Mouse (Mus musculus) heart, postnatal 0 days (tissue): ENCODE data around the gene Sfmbt1. TPM values are rescaled to one million over a fixed set of nuclear protein-coding genes. Genes with fewer than 3 reads are reported as not detected.

Experiments used
- ATAC-seq: fragments of 200-750 bp; cut with Nextera tagmentation; 2 replicates; pipeline ENCODE4 v1.8.0; 2017; ENCODE audit warnings: low read depth, moderate number of reproducible peaks, moderate library complexity; ENCODE audit not compliant: insufficient read depth
- DNase-seq: peaks from one replicate; pipeline ENCODE4 v3.0.0-alpha.2; 2016; ENCODE audit warnings: low spot score
- H3K27ac ChIP-seq: fragments of 300-500 bp; sonication (generic); 2 replicates; pipeline ENCODE4 v1.5.1; 2014; ENCODE audit warnings: low read depth, mild to moderate bottlenecking
- H3K27me3 ChIP-seq: fragments of 300-500 bp; sonication (generic); 2 replicates; pipeline ENCODE4 v1.6.1; 2014; ENCODE audit warnings: low read length, mixed read lengths; ENCODE audit not compliant: control insufficient read depth, insufficient read depth
- H3K36me3 ChIP-seq: fragments of 300-500 bp; sonication (generic); replicated peaks from 2 replicates; pipeline ENCODE4 v1.6.1; 2014; ENCODE audit warnings: low read length, mixed read lengths; ENCODE audit not compliant: control insufficient read depth, insufficient read depth
- H3K4me1 ChIP-seq: fragments of 300-500 bp; sonication (generic); 2 replicates; pipeline ENCODE4 v1.6.1; 2014; ENCODE audit warnings: antibody characterized with exemption; ENCODE audit not compliant: control insufficient read depth, insufficient read depth
- H3K4me2 ChIP-seq: fragments of 300-500 bp; sonication (generic); 2 replicates; pipeline ENCODE4 v1.6.1; 2014; ENCODE audit warnings: low read depth, mild to moderate bottlenecking, low read length, moderate library complexity
- H3K4me3 ChIP-seq: fragments of 300-500 bp; sonication (generic); 2 replicates; pipeline ENCODE4 v1.5.1; 2014; ENCODE audit warnings: low read depth, low read length
- H3K9ac ChIP-seq: fragments of 300-500 bp; sonication (generic); replicated peaks from 2 replicates; pipeline ENCODE4 v1.6.1; 2014; ENCODE audit warnings: low read depth, low read length, mixed read lengths
- H3K9me3 ChIP-seq: fragments of 300-500 bp; sonication (generic); replicated peaks from 2 replicates; pipeline ENCODE4 v1.6.1; 2016; ENCODE audit warnings: low read length; ENCODE audit not compliant: control insufficient read depth
- CTCF ChIP-seq: IDR thresholded peaks from 2 replicates; pipeline ENCODE4 v1.5.1; 2016; ENCODE audit warnings: antibody characterized with exemption, control low read depth, low read depth
- EP300 ChIP-seq: IDR thresholded peaks from 2 replicates; pipeline ENCODE4 v1.6.1; 2016; ENCODE audit warnings: antibody characterized with exemption, low read depth
- WGBS: fragments of 180-500 bp; shearing (Covaris S2); extraction: QIAGEN DNeasy Blood & Tissue Kit; methylation state at CpG from one replicate; pipeline ENCODE4 v1.1.7; 2014; 5-methylcytosine and 5-hydroxymethylcytosine counted together
- polyA plus RNA-seq: library from polyadenylated mRNA; unstranded; fragments of >200 nt; fragmentation: Nextera tagmentation; extraction: Ambion mirVana; gene quantifications from 2 replicates; pipeline ENCODE4 v1.2.1, GENCODE M21; 2015
- total RNA-seq: library from RNA; depleted of rRNA; stranded (reverse); fragments of >200 nt; gene quantifications from 2 replicates; pipeline ENCODE4 v1.2.3, GENCODE M21; 2014; ENCODE audit warnings: low replicate concordance; rRNA removed

The Sfmbt1 gene
- total RNA-seq (1.8 and 4.2 TPM in 2 replicates), polyA plus RNA-seq (6.6 and 7.6 TPM in 2 replicates)

DNA sequence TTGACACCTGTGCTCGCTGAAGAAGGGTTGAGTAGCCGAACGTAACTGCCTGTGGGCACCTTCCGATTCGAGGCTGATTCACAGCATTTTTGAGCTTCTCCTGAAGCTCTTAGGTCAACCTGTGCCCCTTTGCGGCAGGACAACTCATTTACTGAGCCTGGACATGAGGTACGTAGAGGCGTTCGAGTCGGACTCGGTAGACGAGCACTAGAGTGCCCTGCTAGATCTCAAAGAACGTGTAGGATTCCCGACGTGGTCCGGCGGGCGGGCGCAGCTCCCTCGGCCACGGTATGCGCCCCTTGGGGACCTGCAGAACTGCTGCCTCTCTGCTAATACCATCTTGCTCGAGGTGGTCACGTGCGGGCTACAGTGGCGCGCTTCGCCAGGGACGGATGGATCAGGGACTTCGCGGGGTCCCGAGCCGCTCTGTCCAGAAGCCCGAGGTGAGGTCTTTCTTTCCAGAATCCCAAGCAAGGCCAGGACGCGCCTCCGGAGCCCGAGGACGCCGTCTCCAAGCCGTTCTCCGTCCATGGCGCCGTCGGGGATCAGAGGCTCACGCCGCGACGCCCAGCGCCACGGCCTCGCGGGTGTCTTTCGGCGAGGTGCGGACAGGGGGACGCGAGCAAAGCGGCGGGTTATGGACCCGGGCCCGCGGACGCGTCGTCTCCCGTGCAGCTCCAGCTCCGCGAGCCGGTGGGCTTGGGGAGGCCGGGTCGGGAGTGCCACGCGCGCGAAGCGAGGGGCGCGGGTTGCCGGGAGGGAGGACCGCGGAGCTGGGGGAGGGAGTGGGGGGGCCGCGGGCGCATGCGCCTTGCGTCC lies at the start of gene Sfmbt1:
Gene Sfmbt1 (plus strand): TSS at position 51 of the 819 bp plus-strand sequence.
- peak; percentile 24 for DNase-seq

GRCm38 (mm10) chr14:30666061-30666460 lies 48.6 kb upstream of the Sfmbt1 start:
- Histone ChIP-seq H3K4me1 (no peaks in the 10 kb centered on the region), H3K4me2 (no peak overlapping the region), H3K27ac (no peak overlapping the region), H3K9me3 (no peaks in the 10 kb centered on the region), H3K27me3 (no peaks in the 10 kb centered on the region), H3K4me3 (no peak overlapping the region), H3K36me3 (peaks cover 90% of the 10 kb centered on the region), H3K9ac (no peak overlapping the region)
- no peak for TF ChIP-seq CTCF
- 64% methylated on average over 3 of the region's 3 CpGs for WGBS
- ATAC-seq (no peak), DNase-seq (no peak)

More for the DNA sequence above, at the start of gene Sfmbt1:
- H3K4me3 ChIP-seq: peak within 1 kb of the TSS; percentile 97
- TF ChIP-seq EP300: no peak
- TF ChIP-seq CTCF: no peak
- H3K27me3 ChIP-seq: no peaks in the 10 kb centered on the region
- 2% methylated on average over 83 of the region's 87 CpGs for WGBS
- H3K36me3 ChIP-seq: no peaks in the 10 kb centered on the region
- no peaks in the 10 kb centered on the region for H3K9me3 ChIP-seq
- peak; percentile 43 for ATAC-seq
- peaks cover 5% of the 10 kb centered on the region; the same call in 1 of the 2 replicates for H3K4me1 ChIP-seq
- peak within 1 kb of the TSS; percentile 93 for H3K9ac ChIP-seq
- peak within 1 kb of the TSS; percentile 90 for H3K27ac ChIP-seq
- H3K4me2 ChIP-seq: peak within 1 kb of the TSS; percentile 93

GRCm38 (mm10) chr14:30666604-30667003 lies 48.0 kb upstream of the Sfmbt1 start:
- Histone ChIP-seq H3K4me1 (no peaks in the 10 kb centered on the region), H3K4me2 (no peak overlapping the region), H3K4me3 (no peak overlapping the region), H3K27ac (no peak overlapping the region), H3K27me3 (no peaks in the 10 kb centered on the region), H3K9me3 (no peaks in the 10 kb centered on the region), H3K9ac (no peak overlapping the region), H3K36me3 (peaks cover 85% of the 10 kb centered on the region)
- DNase-seq (no peak), ATAC-seq (no peak)
- TF ChIP-seq EP300: no peak
- TF ChIP-seq CTCF: no peak
- 81% methylated on average over 4 of the region's 4 CpGs for WGBS

DNA sequence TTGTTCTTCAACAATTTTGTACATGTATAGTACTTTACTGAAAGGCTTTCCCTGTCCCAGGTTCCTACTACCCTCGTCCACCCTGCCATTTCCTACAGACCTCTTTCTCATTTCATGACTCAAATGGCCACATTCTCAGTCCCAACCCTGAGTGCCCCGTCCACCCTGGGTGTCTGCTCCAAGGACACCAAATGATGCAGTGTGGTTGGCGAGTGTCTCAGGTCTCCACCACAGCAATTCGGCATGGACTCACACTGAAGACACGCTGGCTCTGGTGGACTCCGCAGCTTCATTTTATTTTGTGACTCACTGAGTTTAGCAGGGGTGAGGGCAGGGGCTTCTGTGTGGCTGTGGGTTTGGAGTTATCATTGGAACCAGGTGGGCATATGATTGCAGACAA lies 44.5 kb upstream of the Sfmbt1 start:
- no peaks in the 10 kb centered on the region for H3K9me3 ChIP-seq
- TF ChIP-seq CTCF (no peak), EP300 (no peak)
- no peak overlapping the region for H3K4me2 ChIP-seq
- H3K27ac ChIP-seq: no peak overlapping the region
- H3K9ac ChIP-seq: no peak overlapping the region
- DNase-seq: no peak
- no peak for ATAC-seq
- H3K27me3 ChIP-seq: no peaks in the 10 kb centered on the region
- WGBS: 92% methylated on average over 6 of the region's 6 CpGs
- no peak overlapping the region for H3K4me3 ChIP-seq
- peaks cover 73% of the 10 kb centered on the region for H3K36me3 ChIP-seq
- H3K4me1 ChIP-seq: no peaks in the 10 kb centered on the region

DNA sequence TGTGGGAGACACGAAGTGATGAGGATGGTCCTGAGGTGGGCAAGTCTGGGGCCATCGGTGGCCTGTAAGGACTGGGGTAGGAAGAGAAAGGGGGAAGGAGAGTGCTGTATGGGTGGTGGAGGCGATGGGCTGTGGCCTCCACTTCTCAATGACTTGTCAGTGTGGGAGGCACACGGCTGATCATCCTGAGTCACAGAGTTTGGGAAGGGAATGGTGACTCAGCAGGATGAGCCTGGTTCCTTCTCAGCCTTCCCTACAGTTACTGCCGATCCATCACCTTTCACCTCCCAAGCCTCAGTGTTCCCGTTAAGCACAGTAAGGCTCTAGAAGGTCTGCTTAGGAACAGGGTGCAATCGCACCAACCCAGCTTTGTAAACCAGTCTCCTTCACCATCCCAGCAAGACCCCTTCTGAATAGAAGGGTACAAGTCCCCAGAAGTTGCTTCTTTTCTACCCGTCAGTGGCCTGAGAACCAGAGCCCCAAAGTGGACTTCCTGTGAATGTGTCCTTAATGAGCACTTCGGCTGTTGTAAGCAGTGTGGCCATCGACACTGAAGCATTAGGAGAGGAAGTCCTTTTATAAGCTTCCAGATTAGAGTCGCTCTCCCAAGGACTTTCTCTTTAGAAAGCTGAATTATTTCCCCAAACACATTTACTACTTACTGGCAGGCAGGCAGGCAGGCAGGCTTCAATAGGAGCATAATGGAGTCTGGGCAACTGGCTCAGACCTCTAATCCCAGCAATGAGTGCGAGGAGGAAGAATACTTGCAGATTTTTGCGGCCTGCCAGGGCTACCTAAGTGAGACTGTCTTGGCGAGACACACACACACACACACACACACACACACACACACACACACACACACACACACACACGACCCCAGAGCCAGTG lies 43.3 kb upstream of the Sfmbt1 start:
- Histone ChIP-seq H3K4me1 (no peaks in the 10 kb centered on the region), H3K36me3 (peaks cover 69% of the 10 kb centered on the region), H3K4me2 (no peak overlapping the region), H3K9me3 (no peaks in the 10 kb centered on the region), H3K27me3 (no peaks in the 10 kb centered on the region), H3K4me3 (no peak overlapping the region), H3K27ac (no peak overlapping the region), H3K9ac (no peak overlapping the region)
- WGBS: 68% methylated on average over 15 of the region's 15 CpGs
- TF ChIP-seq EP300 (no peak), CTCF (no peak)
- DNase-seq: no peak
- ATAC-seq: no peak
